Mouse (Mus musculus) erythroblast, embryonic 14.5 days (primary cell): ENCODE data around the gene Tbccd1.

Experiments used
- GATA1 ChIP-seq: IDR thresholded peaks from 2 replicates; pipeline ENCODE4 v1.6.1; 2012; ENCODE audit warnings: low read length, inconsistent platforms, mixed read lengths
- TAL1 ChIP-seq: IDR thresholded peaks from 3 replicates; pipeline ENCODE4 v1.6.1; 2012; ENCODE audit warnings: low read length, inconsistent platforms, mixed read lengths

DNA sequence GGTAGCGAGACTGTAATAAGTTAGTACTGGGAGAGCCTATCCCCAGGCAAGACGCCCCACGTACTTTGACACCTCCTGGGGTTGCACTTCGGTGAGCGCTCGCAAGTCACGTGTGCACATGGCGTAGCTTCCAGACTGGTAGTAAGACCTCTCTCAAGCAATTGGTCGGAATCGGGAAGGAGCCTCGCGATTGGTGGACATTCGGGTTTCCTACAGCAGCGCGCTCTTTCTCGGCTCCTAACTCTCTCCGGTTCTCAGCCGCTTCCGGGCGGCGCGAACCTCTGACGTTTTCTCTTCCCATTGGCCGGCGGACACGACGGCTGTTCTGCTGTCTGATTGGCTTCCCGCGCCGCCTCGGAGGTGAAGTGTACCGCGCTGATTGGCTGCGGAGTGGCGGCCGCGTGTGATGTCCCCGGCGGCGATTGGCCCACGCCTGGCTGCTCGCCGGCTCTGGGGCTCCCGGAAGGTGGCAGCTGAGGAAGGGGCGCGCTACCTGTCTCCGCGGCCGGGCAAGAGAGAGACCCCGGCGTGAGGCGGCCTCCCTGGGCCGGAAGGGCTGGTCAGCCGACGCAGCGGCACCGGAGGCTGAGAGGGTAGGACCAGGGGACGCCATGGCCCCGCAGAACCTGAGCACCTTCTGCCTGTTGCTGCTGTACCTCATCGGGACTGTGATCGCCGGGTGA lies at the start of gene Tbccd1, which contains the start of gene Dnajb11:
- TF ChIP-seq TAL1, result no peak
- no peak for TF ChIP-seq GATA1
